Mouse (Mus musculus) layer of hippocampus, adult 11-12 months (tissue): ENCODE results near the gene Pkd1l2.
A peak's percentile ranks its signal among the peaks of the same experiment; 100 is the strongest.

Source experiments
- DNase-seq: peaks from one replicate; pipeline ENCODE4 v3.0.0; 2022; ENCODE audit warnings: low spot score

Gene Pkd1l2

DNA sequence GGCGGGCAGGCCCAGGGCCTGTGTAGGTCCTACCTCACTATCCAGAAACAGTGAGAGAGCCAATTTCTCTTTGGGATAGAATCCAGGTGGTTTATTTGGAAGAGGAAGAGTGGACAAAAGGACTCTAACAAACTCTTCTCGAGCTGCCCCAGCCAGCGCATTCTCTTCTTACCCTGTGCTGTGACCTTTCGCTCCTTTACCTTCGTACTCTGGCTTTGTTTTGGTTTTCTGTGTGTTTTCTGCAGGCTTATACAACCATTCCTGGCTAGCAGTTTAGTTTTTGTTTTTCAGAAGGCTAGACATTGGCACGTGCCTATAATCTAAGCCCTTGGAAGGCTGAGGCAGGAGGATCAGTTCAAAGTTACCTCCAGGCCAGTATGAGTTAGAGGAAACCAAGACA lies 112.7 kb downstream of the Pkd1l2 start:
- no peak for DNase-seq

DNA sequence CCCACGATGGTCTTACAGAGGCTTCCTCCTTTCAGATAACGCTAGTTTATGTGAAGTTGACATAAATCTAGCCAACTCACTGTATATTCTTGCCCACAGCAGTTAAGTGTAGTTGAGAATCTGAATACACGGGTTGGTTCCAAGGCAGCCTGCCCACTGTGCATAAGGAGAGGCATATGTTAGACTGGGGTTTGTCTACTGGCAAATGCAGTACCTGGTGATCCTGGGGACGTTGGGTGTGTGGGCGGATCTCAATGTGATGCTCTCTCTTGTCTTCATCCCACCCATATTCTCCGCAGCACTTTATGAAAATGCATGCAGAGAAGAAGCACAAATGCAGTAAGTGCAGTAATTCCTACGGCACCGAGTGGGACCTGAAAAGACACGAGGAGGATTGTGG lies 127.8 kb downstream of the Pkd1l2 start:
- DNase-seq, result peak; percentile 88

DNA sequence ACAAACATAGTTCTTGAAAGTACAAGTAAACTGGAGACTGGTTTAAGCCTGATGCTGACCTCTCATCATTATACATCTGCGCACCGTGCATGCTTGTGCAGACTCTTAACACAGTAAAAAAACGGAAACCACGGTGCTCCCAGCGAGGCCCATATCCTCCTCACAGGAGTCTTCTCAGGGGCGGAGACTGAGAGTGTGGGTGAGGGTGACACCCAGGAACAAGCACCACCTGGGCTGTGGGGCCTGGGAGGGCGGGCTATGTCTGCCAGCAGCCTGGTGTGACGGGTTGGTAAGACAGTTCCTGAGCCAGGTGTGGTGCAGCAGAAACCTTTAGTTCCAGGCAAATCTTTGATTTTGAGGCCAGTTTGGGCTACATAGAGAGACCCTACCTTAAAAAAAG lies 129.8 kb downstream of the Pkd1l2 start:
- DNase-seq, result no peak

DNA sequence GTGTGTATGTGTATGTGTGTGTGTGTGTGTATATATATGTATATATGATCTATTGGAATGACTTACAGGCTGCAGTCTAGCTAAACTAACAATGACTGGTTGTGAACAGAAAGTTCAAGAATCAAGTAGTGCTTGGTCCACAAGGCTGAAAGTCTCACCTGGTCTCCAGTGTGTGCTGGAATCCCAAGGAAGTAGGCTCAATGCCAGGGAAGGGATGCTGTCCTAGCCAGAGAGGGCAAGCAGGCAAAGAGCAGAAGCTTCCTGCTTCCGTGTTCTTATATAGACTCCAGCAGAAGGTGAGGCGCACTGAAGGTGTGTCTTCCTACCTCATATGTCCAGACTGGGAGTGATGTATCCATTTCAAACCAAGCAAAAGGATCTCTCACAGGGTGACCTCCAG lies 130.5 kb downstream of the Pkd1l2 start:
- no peak for DNase-seq

DNA sequence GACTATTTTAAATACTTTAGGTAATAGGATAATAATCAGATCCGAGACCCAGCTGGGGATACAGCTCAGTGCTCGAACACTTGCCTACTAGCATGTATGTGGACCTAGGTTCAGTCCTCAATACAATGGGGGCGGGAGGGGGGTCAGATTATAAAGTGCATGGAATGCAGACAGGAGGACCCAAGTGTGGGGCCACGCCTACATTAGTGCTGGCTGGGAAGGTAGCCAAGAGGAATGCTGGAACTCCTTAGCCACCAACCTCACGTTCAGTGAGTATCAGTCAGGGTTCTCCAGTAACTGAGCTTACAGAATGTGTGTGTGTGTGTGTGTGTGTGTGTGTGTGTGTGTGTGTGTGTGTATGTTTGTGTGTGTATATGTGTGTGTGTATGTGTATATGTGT lies 130.9 kb downstream of the Pkd1l2 start:
- no peak for DNase-seq

DNA sequence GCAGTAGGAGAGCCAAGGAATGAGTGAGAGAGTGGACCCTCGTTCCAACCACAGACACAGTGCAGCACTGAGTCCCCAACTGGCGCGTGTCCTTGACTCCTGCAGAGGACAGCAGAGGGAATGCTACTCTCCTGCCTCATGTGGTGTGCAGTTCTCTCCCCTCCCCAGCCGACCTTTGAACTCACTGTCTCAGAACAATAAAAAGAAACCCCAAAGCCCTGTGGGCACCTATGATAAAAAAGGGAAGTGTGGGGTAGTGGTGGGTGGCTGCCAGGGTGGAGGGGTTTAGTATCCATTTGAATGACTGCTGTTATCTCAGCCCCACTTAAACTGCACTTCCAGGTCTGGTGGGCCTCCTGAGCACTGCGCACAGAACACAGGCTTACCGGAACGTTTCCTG lies 134.7 kb downstream of the Pkd1l2 start:
- no peak for DNase-seq

GRCm38 (mm10) chr8:116946851-116947250 lies 135.4 kb downstream of the Pkd1l2 start:
- no peak for DNase-seq

DNA sequence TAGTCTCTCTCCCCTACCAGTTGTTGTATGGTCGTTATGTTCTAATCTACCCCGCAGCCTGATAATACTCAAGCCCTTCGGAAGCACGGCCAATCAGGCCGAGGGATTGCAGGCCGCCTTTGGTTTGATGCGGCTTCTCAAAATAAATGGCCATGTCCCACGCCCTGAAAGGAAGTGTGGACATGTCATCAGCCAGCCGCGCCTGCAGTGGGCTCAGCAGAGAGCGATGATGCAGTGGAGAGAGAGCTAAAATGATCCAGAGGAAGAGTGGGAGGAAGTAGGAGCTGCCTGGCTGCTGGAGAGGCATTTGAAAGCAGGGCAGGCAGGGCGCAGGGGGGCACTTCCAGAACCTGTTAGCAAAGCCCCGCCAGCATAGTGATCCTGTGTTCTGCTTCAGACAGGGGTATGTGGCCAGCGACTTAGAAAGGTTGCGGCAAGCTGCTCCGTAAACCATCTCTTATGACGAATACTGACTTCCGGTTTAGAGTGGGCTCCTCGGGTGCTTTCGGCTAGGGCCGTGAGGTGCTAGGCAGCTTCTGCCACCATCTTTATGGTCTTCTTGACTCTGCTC lies 135.9 kb downstream of the Pkd1l2 start:
- DNase-seq, result peak; percentile 50
